Mouse (Mus musculus): ENCODE measurements around the gene Asb8. TPM values are rescaled to one million over a fixed set of nuclear protein-coding genes. Genes with fewer than 3 reads are reported as not detected.

Asb8 gene
- 10 to 100 TPM; 50.8 to 53.6 (median 51.9) TPM for total RNA-seq (2022)

- no peak for DNase-seq (ENCODE audit: low spot score in 2 of 2)
Observed at GRCm38 (mm10) chr15:98165525-98165924, at the start of gene Asb8. Gene Asb8, minus strand, starts transcription at chr15:98165625.

GRCm38 (mm10) chr15:98214130-98214529 lies 48.7 kb upstream of the Asb8 start:
- no peak for DNase-seq (ENCODE audit: low spot score in 2 of 2)

DNA sequence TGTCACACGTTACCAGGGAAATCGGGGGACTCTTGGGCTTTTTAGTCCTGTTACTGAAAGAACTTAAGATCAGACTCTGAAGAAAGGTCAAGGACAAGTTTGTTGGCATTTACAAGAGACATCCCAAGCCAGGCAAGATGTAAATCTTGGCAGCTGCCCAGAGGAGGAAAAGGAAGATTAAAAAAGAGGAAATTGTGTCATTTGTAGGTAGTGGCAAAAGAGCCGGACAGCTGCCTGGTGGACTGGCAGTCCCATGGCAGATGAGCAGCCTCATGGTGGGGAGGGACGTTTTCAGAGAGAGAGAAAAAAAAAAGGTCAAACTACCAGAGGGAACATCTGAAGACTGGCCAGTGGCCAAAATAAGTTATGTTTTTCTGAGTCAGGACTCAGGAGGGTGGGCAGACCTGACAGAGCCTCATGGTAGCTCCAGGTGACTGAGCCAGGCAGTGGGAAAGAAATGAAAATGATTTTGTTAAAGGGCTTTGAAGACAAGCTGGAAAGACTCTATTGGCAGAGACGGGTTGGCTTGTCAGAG lies 48.0 kb upstream of the Asb8 start:
- DNase-seq (ENCODE audit: low spot score in 2 of 2) = no peak

GRCm38 (mm10) chr15:98209676-98210075 lies 44.3 kb upstream of the Asb8 start:
- no peak for DNase-seq (ENCODE audit: low spot score in 2 of 2)

GRCm38 (mm10) chr15:98195442-98195841 lies 30.0 kb upstream of the Asb8 start, which contains the start of gene Olfr288:
Gene Olfr288, minus strand, starts transcription at chr15:98195542.
- DNase-seq (ENCODE audit: low spot score in 2 of 2) = no peak

GRCm38 (mm10) chr15:98184456-98184855 lies 19.0 kb upstream of the Asb8 start:
- DNase-seq (ENCODE audit: low spot score in 2 of 2) = no peak

GRCm38 (mm10) chr15:98181856-98182570 lies 16.6 kb upstream of the Asb8 start:
- no peak for DNase-seq (ENCODE audit: low spot score in 2 of 2)

DNA sequence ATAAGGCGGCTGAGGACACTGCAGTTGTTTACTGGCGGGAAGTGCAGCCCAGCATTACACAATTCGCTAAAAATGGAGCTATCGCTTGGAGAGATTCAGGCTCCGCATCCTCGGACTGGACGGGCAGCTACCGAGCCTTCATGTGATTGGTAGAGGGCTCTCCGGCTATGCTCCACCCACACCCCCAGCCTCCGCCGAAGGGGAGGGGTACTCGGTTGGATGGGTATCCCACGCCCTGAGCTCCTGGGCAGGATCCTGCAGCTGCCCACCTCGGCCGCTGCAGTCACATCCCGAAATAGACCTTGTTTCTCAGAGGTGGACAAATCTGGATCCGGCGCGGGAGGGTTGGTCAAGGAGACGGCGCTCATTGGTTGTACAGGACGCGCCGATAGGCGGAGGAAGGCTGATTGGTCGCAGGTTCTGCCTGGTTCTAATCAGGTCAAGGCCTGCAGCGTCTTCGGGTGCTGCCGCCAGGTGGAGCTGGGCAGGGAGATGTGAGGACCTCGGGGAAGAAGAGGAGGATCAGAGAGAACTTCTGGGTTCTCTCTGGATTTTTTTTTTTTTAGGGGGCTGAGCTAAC lies 15.8 kb upstream of the Asb8 start:
- DNase-seq (ENCODE audit: low spot score in 2 of 2) = peak; percentile 84 to 96

DNA sequence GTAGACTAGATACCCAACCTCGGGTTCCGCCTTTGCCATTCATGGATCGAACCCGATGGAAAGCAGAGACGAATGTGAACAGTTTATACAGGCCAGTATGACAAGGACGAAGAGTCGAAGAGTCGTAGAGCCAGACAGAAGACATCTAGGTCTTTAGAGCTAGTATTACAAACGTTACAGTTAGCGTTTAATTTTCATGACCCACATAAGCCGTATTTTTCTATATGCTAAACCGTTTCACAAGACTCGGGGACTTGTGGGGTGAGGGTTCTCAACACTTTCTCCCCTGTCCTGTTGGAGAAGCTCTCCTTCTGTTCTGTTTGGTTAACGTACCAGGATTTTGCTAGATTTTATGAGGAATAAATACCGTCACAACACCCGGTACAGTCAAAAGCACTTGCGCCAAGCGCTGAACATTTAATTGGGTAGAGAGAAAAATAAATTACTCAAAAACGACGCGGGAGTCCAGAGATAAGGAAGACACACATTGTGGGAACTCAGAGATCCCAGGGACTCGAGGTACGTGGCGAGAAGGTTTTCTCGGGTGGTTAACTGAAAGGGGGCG lies 15.2 kb upstream of the Asb8 start:
- DNase-seq (ENCODE audit: low spot score in 2 of 2) = no peak

DNA sequence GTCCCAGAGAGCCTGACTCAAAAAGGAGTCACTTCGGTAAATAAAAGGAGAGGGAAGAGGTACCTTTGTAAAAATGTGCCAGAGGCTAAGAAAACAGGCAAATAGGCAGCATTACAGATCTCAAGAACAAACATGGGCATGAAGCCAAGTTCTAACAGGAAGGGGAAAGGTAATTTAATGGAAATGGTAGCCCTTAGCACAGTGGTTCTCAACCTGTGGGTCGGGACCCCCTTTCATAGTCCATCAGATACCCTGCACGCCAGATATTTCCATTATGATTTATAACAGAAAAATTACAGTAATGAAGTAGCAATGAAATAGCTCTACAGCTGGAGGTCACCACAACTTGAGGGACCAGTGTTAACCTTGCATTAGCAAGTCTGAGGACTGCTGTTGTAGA lies 11.9 kb upstream of the Asb8 start:
- DNase-seq (ENCODE audit: low spot score in 2 of 2) = no peak

- peak in 1 of 2 experiments; percentile 89 for DNase-seq (ENCODE audit: low spot score in 2 of 2)
Observed at GRCm38 (mm10) chr15:98173821-98174220, 8.4 kb upstream of the Asb8 start.

- DNase-seq (ENCODE audit: low spot score in 2 of 2) = no peak
Observed at GRCm38 (mm10) chr15:98172113-98172512, 6.7 kb upstream of the Asb8 start.

DNA sequence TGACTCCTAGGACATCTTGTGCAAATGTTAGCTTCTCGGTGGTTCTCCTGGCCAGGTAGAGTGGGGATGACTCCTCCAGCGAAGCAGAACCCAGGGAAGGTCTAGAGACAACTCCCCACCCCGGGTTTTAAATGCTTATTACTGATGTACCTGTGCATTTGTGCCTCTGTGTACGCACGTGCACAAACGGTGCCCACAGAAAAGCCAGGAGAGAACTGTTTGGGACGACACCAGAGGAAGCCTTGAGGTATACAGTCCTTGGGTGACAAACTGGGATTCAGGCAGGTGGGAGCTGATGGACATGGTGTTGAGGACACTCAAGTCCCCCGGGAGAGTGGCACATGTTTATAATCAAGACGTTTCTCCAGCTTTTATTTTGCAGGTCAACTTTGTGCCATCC lies 5.5 kb upstream of the Asb8 start:
- no peak for DNase-seq (ENCODE audit: low spot score in 2 of 2)

DNA sequence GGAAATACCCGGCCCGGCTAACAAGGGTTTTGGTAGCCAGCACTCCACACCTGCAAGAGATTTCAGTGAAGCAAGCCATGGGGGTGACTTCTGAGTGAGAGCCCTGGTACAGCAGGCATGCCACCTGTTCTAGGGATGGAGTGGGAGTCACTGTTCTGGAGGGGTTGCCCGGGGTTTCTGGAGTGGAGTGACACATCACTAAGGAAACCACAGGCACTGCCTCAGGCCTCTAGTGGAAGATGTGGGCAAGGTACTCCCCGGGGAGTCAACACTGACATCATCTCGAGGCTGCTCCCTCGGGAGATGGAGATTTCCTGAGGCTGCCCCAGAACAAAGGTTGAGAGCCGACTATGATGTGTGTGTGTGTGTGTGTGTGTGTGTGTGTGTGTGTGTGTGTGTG lies 4.9 kb upstream of the Asb8 start:
- DNase-seq (ENCODE audit: low spot score in 2 of 2) = peak in 1 of 2 experiments; percentile 73

GRCm38 (mm10) chr15:98168622-98169004 lies 3.2 kb upstream of the Asb8 start:
- DNase-seq (ENCODE audit: low spot score in 2 of 2) = no peak

GRCm38 (mm10) chr15:98167645-98168621 lies 2.5 kb upstream of the Asb8 start:
- DNase-seq (ENCODE audit: low spot score in 2 of 2) = peak; percentile 71 to 91

- no peak for DNase-seq (ENCODE audit: low spot score in 2 of 2)
Observed at GRCm38 (mm10) chr15:98166963-98167644, 1.7 kb upstream of the Asb8 start, which contains the start of gene Ccdc184. Gene Ccdc184, plus strand, starts transcription at chr15:98167158.

- DNase-seq (ENCODE audit: low spot score in 2 of 2) = no peak
Observed at GRCm38 (mm10) chr15:98162561-98162960, 2.9 kb downstream of the Asb8 start.

- no peak for DNase-seq (ENCODE audit: low spot score in 2 of 2)
Observed at GRCm38 (mm10) chr15:98161026-98161805, 4.2 kb downstream of the Asb8 start.

GRCm38 (mm10) chr15:98157253-98157652 lies 8.2 kb downstream of the Asb8 start:
- no peak for DNase-seq (ENCODE audit: low spot score in 2 of 2)
